Mouse (Mus musculus) brain, embryonic 14.5 days (tissue): ENCODE results near the gene Ube2o.

Source experiments
- CTCF ChIP-seq: fragments of 200-500 bp; IDR thresholded peaks from 2 replicates; pipeline ENCODE4 v1.5.1; 2012; ENCODE audit warnings: inconsistent platforms, mild to moderate bottlenecking, moderate library complexity, borderline replicate concordance; ENCODE audit not compliant: insufficient read depth, insufficient read length; ENCODE audit errors: extremely low read depth
- POLR2A ChIP-seq: fragments of 200-500 bp; IDR thresholded peaks from 2 replicates; pipeline ENCODE4 v1.6.1; 2012; ENCODE audit warnings: mild to moderate bottlenecking, inconsistent platforms, borderline replicate concordance; ENCODE audit not compliant: poor library complexity, insufficient read depth, insufficient read length, severe bottlenecking; ENCODE audit errors: extremely low read depth

DNA sequence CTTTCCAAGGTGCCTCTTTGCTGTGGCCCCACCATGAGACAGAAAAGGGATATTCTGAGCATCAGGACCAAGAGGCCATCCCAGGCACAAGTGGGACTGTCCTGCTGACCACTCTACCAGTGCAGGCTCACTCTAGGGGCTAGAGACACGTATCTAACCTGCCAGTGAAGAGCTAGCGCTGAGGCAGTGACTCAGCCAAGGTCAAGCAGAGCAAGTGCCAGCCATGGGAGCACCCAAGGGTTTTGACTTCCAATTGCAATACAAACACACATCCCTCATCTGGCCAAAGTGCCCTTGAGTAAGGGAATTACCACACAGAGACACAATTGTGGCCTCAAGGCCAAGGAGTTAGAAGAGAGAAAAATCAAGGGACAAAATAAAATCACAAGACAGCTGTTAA lies 5.9 kb downstream of the Ube2o start:
- TF ChIP-seq POLR2A: no peak
- no peak for TF ChIP-seq CTCF
